Comparison of ENCODE assay signal across 8 mouse cellular contexts in genomic region chr11:75348199-75348889, GRCm38 (mm10). TPM values are rescaled to one million over a fixed set of nuclear protein-coding genes. Genes with fewer than 3 reads are reported as not detected.
A peak's percentile ranks its signal among the peaks of the same experiment; 100 is the strongest.
DNase-seq lines count a peak whose midpoint lies in the region; ATAC-seq and TF ChIP-seq lines count a peak whose summit lies in the region.

Gene Rpa1 (minus strand): TSS chr11:75348324.
Gene Smyd4 (plus strand): TSS chr11:75348433.

- no peaks in the 10 kb centered on the region for H3K9me3 ChIP-seq in G1E (replicated peaks)
- no peaks in the 10 kb centered on the region for H3K9me3 ChIP-seq in forebrain, embryonic 16.5 days (ENCODE audit: control insufficient read depth, low read length)
- H3K9me3 ChIP-seq in lung, embryonic 14.5 days (ENCODE audit: low read depth, low read length): no peaks in the 10 kb centered on the region

- peak within 1 kb of the TSS; percentile 94 for H3K4me2 ChIP-seq in forebrain, embryonic 16.5 days (ENCODE audit: low read length)
- H3K4me2 ChIP-seq in lung, embryonic 14.5 days: peak within 1 kb of the TSS; percentile 76

- peak within 1 kb of the TSS; percentile 80 for H3K9ac ChIP-seq in forebrain, embryonic 16.5 days (replicated peaks; ENCODE audit: low read depth, low read length)
- H3K9ac ChIP-seq in lung, embryonic 14.5 days: peak within 1 kb of the TSS; percentile 82

- H3K36me3 ChIP-seq in G1E (replicated peaks): peaks cover 28% of the 10 kb centered on the region
- no peaks in the 10 kb centered on the region for H3K36me3 ChIP-seq in forebrain, embryonic 16.5 days (ENCODE audit: control insufficient read depth, insufficient read depth)
- H3K36me3 ChIP-seq in lung, embryonic 14.5 days (ENCODE audit: insufficient read depth): 0 out of 2 replicates have a peak, but pooled peaks cover 4% of the 10 kb centered on the region
- no peaks in the 10 kb centered on the region for H3K36me3 ChIP-seq in thymus, adult 2 months (ENCODE audit: control insufficient read depth, insufficient read depth, low read length)

- intact Hi-C loops in heart, postnatal 36 days (cut with DNase I): loop anchor here (5.0 kb wide), 1 partner anchor 156 kb away; the partner anchor contains the start of genes Dph1 and Rtn4rl1

- TF ChIP-seq CTCF in G1E (IDR thresholded peaks at IDR 0.05; ENCODE audit: low read depth, low read length): no peak
- peak; percentile 24 for TF ChIP-seq CTCF in layer of hippocampus, adult 2 months (conservative IDR thresholded peaks at IDR 0.05)
- TF ChIP-seq CTCF in lung, embryonic 14.5 days (IDR thresholded peaks at IDR 0.05; ENCODE audit: low read depth): peak; percentile 4; the same call in 1 of the 2 replicates
- TF ChIP-seq CTCF in olfactory bulb, adult 2 months (IDR thresholded peaks at IDR 0.05; ENCODE audit: insufficient read depth, low read depth, low read length): no peak
- TF ChIP-seq CTCF in thymus, adult 2 months (IDR thresholded peaks at IDR 0.05; ENCODE audit: borderline replicate concordance, control insufficient read depth, extremely low read depth, insufficient read depth, low read length, poor library complexity): no peak

- H3K4me3 ChIP-seq in G1E (ENCODE audit: low read depth, low read length): peak within 1 kb of the TSS; percentile 86
- H3K4me3 ChIP-seq in forebrain, embryonic 16.5 days (replicated peaks; ENCODE audit: low read length): peak within 1 kb of the TSS; percentile 92
- H3K4me3 ChIP-seq in layer of hippocampus, adult 2 months: peak within 1 kb of the TSS; percentile 95
- peak within 1 kb of the TSS; percentile 94 for H3K4me3 ChIP-seq in lung, embryonic 14.5 days (ENCODE audit: low read depth, low read length)
- peak within 1 kb of the TSS; percentile 71 for H3K4me3 ChIP-seq in olfactory bulb, adult 2 months (ENCODE audit: insufficient read depth, low read depth, low read length)
- peak within 1 kb of the TSS; percentile 84 for H3K4me3 ChIP-seq in thymus, adult 2 months (ENCODE audit: control insufficient read depth, insufficient read depth, low read length)

- DNase-seq in G1E (ENCODE audit: low spot score): peak; percentile 93
- peak; percentile 96 to 97 for DNase-seq in cerebellum, adult 18-20 months
- peak; percentile 91 to 92 for DNase-seq in heart, postnatal 36 days
- peak; percentile 94 to 95 for DNase-seq in layer of hippocampus, adult 2 months (ENCODE audit: low spot score in 2 of 2)
- DNase-seq in lung, embryonic 14.5 days: peak; percentile 99
- DNase-seq in thymus, adult 2 months: peak; percentile 96

- H3K27me3 ChIP-seq in G1E (ENCODE audit: insufficient read depth, low read length): no peaks in the 10 kb centered on the region
- no peaks in the 10 kb centered on the region for H3K27me3 ChIP-seq in forebrain, embryonic 16.5 days (replicated peaks; ENCODE audit: control insufficient read depth, insufficient read depth, low read length)
- H3K27me3 ChIP-seq in lung, embryonic 14.5 days (ENCODE audit: insufficient read depth, low read length): no peaks in the 10 kb centered on the region
- H3K27me3 ChIP-seq in thymus, adult 2 months (ENCODE audit: control insufficient read depth, insufficient read depth, low read length): no peaks in the 10 kb centered on the region

- peak within 1 kb of the TSS; percentile 60 for H3K27ac ChIP-seq in forebrain, embryonic 16.5 days (ENCODE audit: low read length)
- H3K27ac ChIP-seq in layer of hippocampus, adult 2 months: peak within 1 kb of the TSS; percentile 88
- peak within 1 kb of the TSS; percentile 76 for H3K27ac ChIP-seq in lung, embryonic 14.5 days (ENCODE audit: low read depth)
- H3K27ac ChIP-seq in olfactory bulb, adult 2 months (ENCODE audit: insufficient read depth, low read depth, low read length): 0 out of 2 replicates have a peak within 1 kb of the TSS, but pooled peaks have one; percentile 8
- H3K27ac ChIP-seq in thymus, adult 2 months (ENCODE audit: control insufficient read depth, insufficient read depth, low read length): peak within 1 kb of the TSS; percentile 11; the same call in 1 of the 2 replicates

- WGBS in forebrain, embryonic 16.5 days: 0% methylated on average over 56 of the region's 56 CpGs
- under 1% methylated on average over 56 of the region's 56 CpGs for WGBS in lung, embryonic 14.5 days
- under 1% methylated on average over 56 of the region's 56 CpGs for WGBS in olfactory bulb, adult 2 months
- WGBS in thymus, adult 2 months: under 1% methylated on average over 56 of the region's 56 CpGs

- peak; percentile 41 for TF ChIP-seq POLR2A in olfactory bulb, adult 2 months (IDR thresholded peaks at IDR 0.05; ENCODE audit: insufficient read depth, low read depth, low read length)
- TF ChIP-seq POLR2A in thymus, adult 2 months (IDR thresholded peaks at IDR 0.05; ENCODE audit: control insufficient read depth, extremely low read depth, insufficient read depth, low read length, poor library complexity): peak; percentile 80; the same call in 1 of the 2 replicates

- ATAC-seq in G1E (ENCODE audit: extremely low read depth, insufficient number of reproducible peaks, low FRiP score, poor library complexity, severe bottlenecking): peak; percentile 90
- ATAC-seq in forebrain, embryonic 16.5 days: peak; percentile 100
- ATAC-seq in lung, embryonic 14.5 days (ENCODE audit: insufficient read depth): peak; percentile 99

- H3K4me1 ChIP-seq in G1E (ENCODE audit: insufficient read depth, low read depth, low read length): peaks cover 50% of the 10 kb centered on the region
- H3K4me1 ChIP-seq in forebrain, embryonic 16.5 days (replicated peaks; ENCODE audit: control insufficient read depth, insufficient read depth, low read length): peaks cover 16% of the 10 kb centered on the region
- peaks cover 11% of the 10 kb centered on the region for H3K4me1 ChIP-seq in lung, embryonic 14.5 days (ENCODE audit: insufficient read depth)
- peaks cover 5% of the 10 kb centered on the region for H3K4me1 ChIP-seq in olfactory bulb, adult 2 months (ENCODE audit: control insufficient read depth, insufficient read depth, low read length)
- H3K4me1 ChIP-seq in thymus, adult 2 months (replicated peaks; ENCODE audit: control insufficient read depth, insufficient read depth, low read length): peaks cover 20% of the 10 kb centered on the region

RNA-seq across cellular contexts. Expression of gene Rpa1, which starts in this region (rescaled TPM):
- 94.0 and 105 TPM in 2 replicates for total RNA-seq in G1E (2014; fragmentation: Nextera tagmentation)
- 284 and 317 TPM in 2 replicates for total RNA-seq in G1E (2017)
- polyA plus RNA-seq in G1E (2012): 97.4 and 130 TPM in 2 replicates
- 67.1 and 71.5 TPM in 2 replicates for polyA plus RNA-seq in forebrain, embryonic 16.5 days (2015; fragmentation: Nextera tagmentation; extraction: Ambion mirVana)
- 10 to 100 TPM; 55.1 to 63.8 TPM for total RNA-seq in heart, postnatal 36 days (2021)
- total RNA-seq in layer of hippocampus, adult 2 months (2021): 10 to 100 TPM; 64.1 to 67.0 TPM
- 185 and 186 TPM in 2 replicates for polyA plus RNA-seq in lung, embryonic 14.5 days (2014; fragmentation: Nextera tagmentation; extraction: Ambion mirVana)
- not detected in 2 replicates for polyA plus RNA-seq in olfactory bulb, adult 2 months (2012; ENCODE audit: insufficient read depth, insufficient read length, low replicate concordance, missing spikeins)
- polyA plus RNA-seq in thymus, adult 2 months (2012; rRNA removed): 62.8 and 93.9 TPM in 2 replicates

RNA-seq across cellular contexts. Expression of gene Smyd4, which starts in this region (rescaled TPM):
- total RNA-seq in G1E (2014; fragmentation: Nextera tagmentation) (6.3 and 12.4 TPM in 2 replicates), G1E (2017) (14.8 and 15.0 TPM in 2 replicates)
- polyA plus RNA-seq in G1E (2012): 1.1 TPM in 2 replicates
- 15.0 and 19.0 TPM in 2 replicates for polyA plus RNA-seq in forebrain, embryonic 16.5 days (2015; fragmentation: Nextera tagmentation; extraction: Ambion mirVana)
- total RNA-seq in heart, postnatal 36 days (2021): 1 to 10 TPM; 4.4 to 7.5 TPM
- 10 to 100 TPM; 14.9 to 16.7 TPM for total RNA-seq in layer of hippocampus, adult 2 months (2021)
- polyA plus RNA-seq in lung, embryonic 14.5 days (2014; fragmentation: Nextera tagmentation; extraction: Ambion mirVana): 14.2 and 17.3 TPM in 2 replicates
- polyA plus RNA-seq in olfactory bulb, adult 2 months (2012; ENCODE audit: insufficient read depth, insufficient read length, low replicate concordance, missing spikeins): not detected in 2 replicates
- polyA plus RNA-seq in thymus, adult 2 months (2012; rRNA removed): 5.6 and 7.8 TPM in 2 replicates

Comparison
In these comparisons a context has a peak if more than half of its experiments do, and no peak if none do; other contexts are left out.
1. Peak in every context shown above with its lines: DNase-seq, ATAC-seq, H3K4me3 ChIP-seq and H3K27ac ChIP-seq.
2. CTCF ChIP-seq: peak in layer of hippocampus, adult 2 months (single experiment) and lung, embryonic 14.5 days (single experiment); none in G1E (single experiment), olfactory bulb, adult 2 months (single experiment) and thymus, adult 2 months (single experiment).
3. H3K27ac ChIP-seq: peak in every context shown above with its lines; median percentile 88 in layer of hippocampus, adult 2 months; 76 in lung, embryonic 14.5 days; 60 in forebrain, embryonic 16.5 days; 11 in thymus, adult 2 months; 8 in olfactory bulb, adult 2 months.